Comparison of ENCODE assay signal across 16 mouse cellular contexts in genomic region chr5:118832701-118833100, GRCm38 (mm10).
DNase-seq lines count a peak whose midpoint lies in the region; ATAC-seq and TF ChIP-seq lines count a peak whose summit lies in the region.
"Had no signal": no experiment of that assay in that cellular context is flagged by ENCODE, and none has a peak within 500 bp of the region (broad histone marks: within the 10 kb centered on the region; RNA-seq: fewer than 3 reads in every experiment).

No protein-coding gene starts in this region.

- DNase-seq in adrenal gland, postnatal 10 days: peak; percentile 14
- DNase-seq in adrenal gland, postnatal 25 days: no peak
- peak; percentile 93 for DNase-seq in heart, adult 11 months
- peak; percentile 27 for DNase-seq in retina, postnatal 1 day
- no peak for DNase-seq in retina, embryonic 14.5 days (ENCODE audit: low spot score)
- DNase-seq in mesoderm, embryonic 11.5 days (ENCODE audit: low read depth, low spot score): peak; percentile 58
- no peak for DNase-seq in kidney, adult 2 months
- DNase-seq: kidney, postnatal 36 days; layer of hippocampus, postnatal 36 days; thymus, postnatal 4 days had no signal

- no peaks in the 10 kb centered on the region for H3K9me3 ChIP-seq in heart, embryonic 12.5 days (replicated peaks)
- H3K9me3 ChIP-seq: heart, embryonic 15.5 days; limb, embryonic 12.5 days; liver, embryonic 15.5 days; midbrain, embryonic 13.5 days had no signal

- no peaks in the 10 kb centered on the region for H3K27me3 ChIP-seq in heart, embryonic 12.5 days (replicated peaks)
- no peaks in the 10 kb centered on the region for H3K27me3 ChIP-seq in kidney, adult 2 months (replicated peaks; ENCODE audit: control insufficient read depth, insufficient read depth, low read length)
- H3K27me3 ChIP-seq: heart, embryonic 15.5 days; liver, embryonic 15.5 days; midbrain, embryonic 13.5 days had no signal

- TF ChIP-seq CTCF in kidney, adult 2 months (conservative IDR thresholded peaks at IDR 0.05; ENCODE audit: insufficient read depth, insufficient read length, low read depth, low read length): no peak

- peaks cover 7% of the 10 kb centered on the region; the same call in 1 of the 2 replicates for H3K4me1 ChIP-seq in heart, embryonic 12.5 days (replicated peaks)
- H3K4me1 ChIP-seq in kidney, adult 2 months (ENCODE audit: control insufficient read depth, insufficient read depth, low read length): no peaks in the 10 kb centered on the region
- H3K4me1 ChIP-seq: heart, embryonic 15.5 days; liver, embryonic 15.5 days; midbrain, embryonic 13.5 days had no signal

- no peak overlapping the region for H3K27ac ChIP-seq in heart, embryonic 12.5 days (ENCODE audit: poor library complexity, severe bottlenecking)
- no peak overlapping the region for H3K27ac ChIP-seq in kidney, adult 2 months (ENCODE audit: insufficient read depth, low read depth, low read length)
- H3K27ac ChIP-seq: heart, embryonic 15.5 days; limb, embryonic 12.5 days; liver, embryonic 15.5 days; midbrain, embryonic 13.5 days had no signal

- H3K9ac ChIP-seq in heart, embryonic 12.5 days: no peak overlapping the region
- H3K9ac ChIP-seq: heart, embryonic 15.5 days; limb, embryonic 12.5 days; liver, embryonic 15.5 days; midbrain, embryonic 13.5 days had no signal

- no peak overlapping the region for H3K4me3 ChIP-seq in heart, embryonic 12.5 days
- H3K4me3 ChIP-seq in kidney, adult 2 months (ENCODE audit: insufficient read depth, low read depth, low read length): no peak overlapping the region
- H3K4me3 ChIP-seq: heart, embryonic 15.5 days; limb, embryonic 12.5 days; liver, embryonic 15.5 days; midbrain, embryonic 13.5 days had no signal

- no peak overlapping the region for H3K4me2 ChIP-seq in heart, embryonic 12.5 days
- H3K4me2 ChIP-seq: heart, embryonic 15.5 days; limb, embryonic 12.5 days; liver, embryonic 15.5 days; midbrain, embryonic 13.5 days had no signal

- no peak for TF ChIP-seq POLR2A in kidney, adult 2 months (IDR thresholded peaks at IDR 0.05; ENCODE audit: low read depth, low read length)

- 36% methylated on average over 6 of the region's 6 CpGs for WGBS in heart, embryonic 12.5 days
- 16% methylated on average over 6 of the region's 6 CpGs for WGBS in kidney, adult 2 months

- ATAC-seq in heart, embryonic 12.5 days (ENCODE audit: insufficient number of reproducible peaks, low FRiP score): no peak
- ATAC-seq: intestine, postnatal 0 days; midbrain, embryonic 13.5 days had no signal

- no peaks in the 10 kb centered on the region for H3K36me3 ChIP-seq in heart, embryonic 12.5 days
- no peaks in the 10 kb centered on the region for H3K36me3 ChIP-seq in kidney, adult 2 months (ENCODE audit: control insufficient read depth, insufficient read depth, low read length)
- H3K36me3 ChIP-seq: heart, embryonic 15.5 days; limb, embryonic 12.5 days; liver, embryonic 15.5 days; midbrain, embryonic 13.5 days had no signal

Comparison
In these comparisons a context has a peak if more than half of its experiments do, and no peak if none do; other contexts are left out.
1. DNase-seq: peak in adrenal gland, postnatal 10 days (single experiment), heart, adult 11 months (single experiment), retina, postnatal 1 day (single experiment) and mesoderm, embryonic 11.5 days (single experiment); none in adrenal gland, postnatal 25 days (single experiment), retina, embryonic 14.5 days (single experiment) and kidney, adult 2 months (single experiment).